Mouse (Mus musculus) embryonic stem cell, embryonic (primary cell): ENCODE measurements around the gene Snx14.

Experiments used
- CTCF ChIA-PET, 4 experiments: fragments of 300-600 bp in 2 of 4; fragments of 350-600 bp in 2 of 4; sonication (Branson Sonifier 250); formaldehyde crosslinking; loops; one replicate each; lab custom pipeline; 2022; ENCODE audit warnings: inconsistent platforms in 2 of 4; lab: Charles Lee
- POLR2A ChIA-PET, 4 experiments: fragments of 300-600 bp in 2 of 4; fragments of 350-600 bp in 2 of 4; sonication (Branson Sonifier 250); formaldehyde crosslinking; loops; one replicate each; lab custom pipeline; 2022; ENCODE audit warnings: antibody characterized with exemption in 4 of 4, inconsistent platforms in 1 of 4; lab: Charles Lee

Gene Snx14

GRCm38 (mm10) chr9:88362055-88362850 is 76.5 kb downstream of the Snx14 start:
- ChIA-PET CTCF (interaction anchor here (0.5 to 2.0 kb wide), 9 partner anchors 30 to 1661 kb away, joined by 3 to 13 read pairs (median 3); no protein-coding TSS in a partner anchor), POLR2A (interaction anchor here in 3 of 4 experiments (0.6 to 2.1 kb wide), 8 partner anchors 11 to 170 kb away, joined by 3 to 8 read pairs (median 3); no protein-coding TSS in a partner anchor)

- POLR2A ChIA-PET, result interaction anchor here in 3 of 4 experiments (0.6 to 2.1 kb wide), 8 partner anchors 12 to 116 kb away, joined by 3 to 8 read pairs (median 3); no protein-coding TSS in a partner anchor
Observed at GRCm38 (mm10) chr9:88361211-88361909, 77.4 kb downstream of the Snx14 start.

GRCm38 (mm10) chr9:88359140-88359539 is 79.6 kb downstream of the Snx14 start:
- CTCF ChIA-PET, result no interaction called here
- POLR2A ChIA-PET, result interaction anchor here in 1 of 4 experiments (0.9 kb wide), 1 partner anchor 163 kb away, joined by 5 read pairs; no protein-coding TSS in a partner anchor

More at GRCm38 (mm10) chr9:88361211-88361909, 77.4 kb downstream of the Snx14 start:
- CTCF ChIA-PET, result interaction anchor here in 3 of 4 experiments (0.5 to 2.0 kb wide), 7 partner anchors 31 to 1660 kb away, joined by 3 to 13 read pairs (median 4); no protein-coding TSS in a partner anchor

- ChIA-PET POLR2A (no interaction called here), CTCF (no interaction called here)
Observed at GRCm38 (mm10) chr9:88357173-88357572, 81.6 kb downstream of the Snx14 start.

- ChIA-PET POLR2A (interaction anchor here in 1 of 4 experiments (0.7 kb wide), 1 partner anchor 20 kb away, joined by 3 read pairs; no protein-coding TSS in a partner anchor), CTCF (no interaction called here)
Observed at GRCm38 (mm10) chr9:88353459-88353858, 85.3 kb downstream of the Snx14 start.

- ChIA-PET POLR2A (no interaction called here), CTCF (no interaction called here)
Observed at GRCm38 (mm10) chr9:88352741-88353140, 86.0 kb downstream of the Snx14 start.

GRCm38 (mm10) chr9:88351163-88351562 is 87.6 kb downstream of the Snx14 start:
- ChIA-PET POLR2A (interaction anchor here in 2 of 4 experiments (0.6 to 1.9 kb wide), 4 partner anchors 18 to 209 kb away, joined by 3 to 8 read pairs (median 4); no protein-coding TSS in a partner anchor), CTCF (interaction anchor here (0.5 to 1.0 kb wide), 4 partner anchors 9 to 130 kb away, joined by 3 to 5 read pairs (median 4); no protein-coding TSS in a partner anchor)

GRCm38 (mm10) chr9:88350317-88350716 is 88.4 kb downstream of the Snx14 start:
- CTCF ChIA-PET, result interaction anchor here in 2 of 4 experiments (1.0 to 1.4 kb wide), 3 partner anchors 8 to 109 kb away, joined by 3 to 9 read pairs (median 5); no protein-coding TSS in a partner anchor
- POLR2A ChIA-PET, result interaction anchor here in 2 of 4 experiments (0.9 to 1.9 kb wide), 4 partner anchors 18 to 173 kb away, joined by 3 to 8 read pairs (median 4); no protein-coding TSS in a partner anchor

GRCm38 (mm10) chr9:88348623-88349022 is 90.1 kb downstream of the Snx14 start:
- ChIA-PET POLR2A (interaction anchor here in 2 of 4 experiments (1.1 to 1.2 kb wide), 2 partner anchors 16 to 175 kb away, joined by 3 read pairs; no protein-coding TSS in a partner anchor), CTCF (interaction anchor here in 1 of 4 experiments (1.4 kb wide), 1 partner anchor 107 kb away, joined by 9 read pairs; no protein-coding TSS in a partner anchor)

GRCm38 (mm10) chr9:88346857-88347256 is 91.9 kb downstream of the Snx14 start:
- ChIA-PET CTCF (interaction anchor here in 1 of 4 experiments (0.7 kb wide), 1 partner anchor 125 kb away, joined by 8 read pairs; no protein-coding TSS in a partner anchor), POLR2A (interaction anchor here in 1 of 4 experiments (0.9 to 1.1 kb wide), 2 partner anchors 15 to 51 kb away, joined by 3 read pairs; no protein-coding TSS in a partner anchor)

- ChIA-PET POLR2A (interaction anchor here in 1 of 4 experiments (1.0 to 2.1 kb wide), 4 partner anchors 12 to 138 kb away, joined by 3 to 7 read pairs (median 4); partner anchors contain the start of gene Syncrip), CTCF (interaction anchor here in 1 of 4 experiments (1.6 kb wide), 1 partner anchor 103 kb away, joined by 3 read pairs; no protein-coding TSS in a partner anchor)
Observed at GRCm38 (mm10) chr9:88344424-88344823, 94.3 kb downstream of the Snx14 start.

- POLR2A ChIA-PET, result interaction anchor here in 2 of 4 experiments (0.8 to 2.2 kb wide), 7 partner anchors 10 to 140 kb away, joined by 3 to 17 read pairs (median 5); no protein-coding TSS in a partner anchor
- CTCF ChIA-PET, result interaction anchor here in 1 of 4 experiments (1.4 kb wide), 1 partner anchor 8 kb away, joined by 5 read pairs; no protein-coding TSS in a partner anchor
Observed at GRCm38 (mm10) chr9:88342701-88343100, 96.1 kb downstream of the Snx14 start.

- CTCF ChIA-PET, result interaction anchor here in 2 of 4 experiments (1.1 to 1.4 kb wide), 2 partner anchors 9 to 101 kb away, joined by 3 to 5 read pairs; no protein-coding TSS in a partner anchor
- POLR2A ChIA-PET, result interaction anchor here in 2 of 4 experiments (0.7 to 2.2 kb wide), 9 partner anchors 9 to 180 kb away, joined by 3 to 17 read pairs (median 3); no protein-coding TSS in a partner anchor
Observed at GRCm38 (mm10) chr9:88342241-88342640, 96.5 kb downstream of the Snx14 start.

GRCm38 (mm10) chr9:88340819-88341218 is 97.9 kb downstream of the Snx14 start:
- ChIA-PET CTCF (interaction anchor here in 1 of 4 experiments (0.7 kb wide), 1 partner anchor 57 kb away, joined by 3 read pairs; no protein-coding TSS in a partner anchor), POLR2A (interaction anchor here in 3 of 4 experiments (0.5 to 2.2 kb wide), 6 partner anchors 8 to 1341 kb away, joined by 3 to 17 read pairs (median 6); no protein-coding TSS in a partner anchor)

GRCm38 (mm10) chr9:88335839-88336238 is 102.9 kb downstream of the Snx14 start:
- ChIA-PET POLR2A (interaction anchor here in 1 of 4 experiments (1.5 kb wide), 1 partner anchor 187 kb away, joined by 4 read pairs; no protein-coding TSS in a partner anchor), CTCF (interaction anchor here in 2 of 4 experiments (0.6 kb wide), 2 partner anchors 95 to 1045 kb away, joined by 4 to 12 read pairs; no protein-coding TSS in a partner anchor)

GRCm38 (mm10) chr9:88332447-88332846 is 106.3 kb downstream of the Snx14 start:
- CTCF ChIA-PET, result interaction anchor here in 2 of 4 experiments (0.8 to 1.7 kb wide), 3 partner anchors 30 to 213 kb away, joined by 3 to 9 read pairs (median 3); no protein-coding TSS in a partner anchor
- POLR2A ChIA-PET, result interaction anchor here in 3 of 4 experiments (0.5 to 6.9 kb wide), 37 partner anchors 9 to 228 kb away, joined by 3 to 60 read pairs (median 5); partner anchors contain the start of genes Syncrip (in 3 of the 3) and Snx14 (in 2 of the 3)

- CTCF ChIA-PET, result interaction anchor here in 2 of 4 experiments (0.6 kb wide), 2 partner anchors 78 to 99 kb away, joined by 3 read pairs; no protein-coding TSS in a partner anchor
- POLR2A ChIA-PET, result interaction anchor here in 3 of 4 experiments (0.6 to 6.9 kb wide), 9 partner anchors 11 to 191 kb away, joined by 3 to 60 read pairs (median 5); partner anchors contain the start of gene Syncrip (in 1 of the 3)
Observed at GRCm38 (mm10) chr9:88330316-88330715, 108.4 kb downstream of the Snx14 start.
